Mouse (Mus musculus) lung, embryonic 15.5 days (tissue): Measurements from ENCODE around the gene Mpst. TPM values are rescaled to one million over a fixed set of nuclear protein-coding genes. Genes with fewer than 3 reads are reported as not detected.

Source experiments
- ATAC-seq: fragments of 200-750 bp; cut with Nextera tagmentation; 2 replicates; pipeline ENCODE4 v1.8.0; 2017; ENCODE audit warnings: moderate number of reproducible peaks, borderline replicate concordance; ENCODE audit not compliant: low FRiP score, low TSS enrichment; ENCODE audit errors: extremely low read depth
- H3K27ac ChIP-seq: fragments of 300-500 bp; sonication (generic); 2 replicates; pipeline ENCODE4 v1.5.1; 2015; ENCODE audit warnings: moderate library complexity, mild to moderate bottlenecking, inconsistent platforms
- H3K27me3 ChIP-seq: fragments of 300-500 bp; sonication (generic); 2 replicates; pipeline ENCODE4 v1.6.1; 2015; ENCODE audit warnings: inconsistent platforms
- H3K36me3 ChIP-seq: fragments of 300-500 bp; sonication (generic); 2 replicates; pipeline ENCODE4 v1.6.1; 2015; ENCODE audit warnings: inconsistent platforms
- H3K4me1 ChIP-seq: fragments of 300-500 bp; sonication (generic); 2 replicates; pipeline ENCODE4 v1.6.1; 2015; ENCODE audit warnings: inconsistent platforms
- H3K4me2 ChIP-seq: fragments of 300-500 bp; sonication (generic); 2 replicates; pipeline ENCODE4 v1.6.1; 2015; ENCODE audit warnings: inconsistent platforms, mild to moderate bottlenecking, moderate library complexity
- H3K4me3 ChIP-seq: fragments of 300-500 bp; sonication (generic); 2 replicates; pipeline ENCODE4 v1.5.1; 2015; ENCODE audit warnings: mild to moderate bottlenecking, inconsistent platforms
- H3K9ac ChIP-seq: fragments of 300-500 bp; sonication (generic); 2 replicates; pipeline ENCODE4 v1.6.1; 2015; ENCODE audit warnings: inconsistent platforms
- H3K9me3 ChIP-seq: fragments of 300-500 bp; sonication (generic); 2 replicates; pipeline ENCODE4 v1.6.1; 2016; ENCODE audit warnings: inconsistent platforms
- WGBS: fragments of 180-500 bp; shearing (Covaris S2); methylation state at CpG from one replicate; pipeline ENCODE4 v1.1.7; 2015; 5-methylcytosine and 5-hydroxymethylcytosine counted together
- polyA plus RNA-seq: library from polyadenylated mRNA; unstranded; fragments of >200 nt; fragmentation: Nextera tagmentation; extraction: Ambion mirVana; gene quantifications from 2 replicates; pipeline ENCODE4 v1.2.1, GENCODE M21; 2015

The Mpst gene
- polyA plus RNA-seq, 1 experiment from 2014 or later, result 3.3 TPM

DNA sequence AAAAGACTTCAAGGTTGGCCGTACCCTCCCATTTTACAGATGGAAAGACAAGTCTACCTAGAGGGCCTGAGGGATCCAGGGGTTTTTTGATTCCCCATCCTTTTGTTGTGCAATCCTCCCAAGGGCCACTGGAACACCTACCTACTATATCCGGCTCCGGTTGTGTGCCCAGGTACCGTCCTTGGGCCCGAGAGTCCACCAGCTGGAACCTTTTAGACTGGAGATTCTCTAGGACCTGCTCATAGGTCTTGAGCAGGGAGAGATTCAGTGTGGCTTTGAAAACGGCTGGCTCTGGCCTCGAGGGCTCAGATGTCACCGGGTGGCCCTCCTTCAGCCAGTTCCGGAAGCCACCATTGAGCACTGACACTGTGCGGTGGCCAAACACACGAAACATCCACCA is 1.1 kb upstream of the Mpst start:
- peak overlapping the region; percentile 89 for H3K4me2 ChIP-seq
- H3K4me3 ChIP-seq, result peak overlapping the region; percentile 69
- peaks cover 65% of the 10 kb centered on the region for H3K4me1 ChIP-seq
- peak overlapping the region; percentile 51 for H3K9ac ChIP-seq
- H3K27ac ChIP-seq, result peak overlapping the region; percentile 99
- no peak for ATAC-seq
- H3K27me3 ChIP-seq, result peaks cover 10% of the 10 kb centered on the region; the same call in 1 of the 2 replicates
- WGBS, result 46% methylated on average over 11 of the region's 11 CpGs
- H3K9me3 ChIP-seq, result no peaks in the 10 kb centered on the region
- H3K36me3 ChIP-seq, result no peaks in the 10 kb centered on the region

DNA sequence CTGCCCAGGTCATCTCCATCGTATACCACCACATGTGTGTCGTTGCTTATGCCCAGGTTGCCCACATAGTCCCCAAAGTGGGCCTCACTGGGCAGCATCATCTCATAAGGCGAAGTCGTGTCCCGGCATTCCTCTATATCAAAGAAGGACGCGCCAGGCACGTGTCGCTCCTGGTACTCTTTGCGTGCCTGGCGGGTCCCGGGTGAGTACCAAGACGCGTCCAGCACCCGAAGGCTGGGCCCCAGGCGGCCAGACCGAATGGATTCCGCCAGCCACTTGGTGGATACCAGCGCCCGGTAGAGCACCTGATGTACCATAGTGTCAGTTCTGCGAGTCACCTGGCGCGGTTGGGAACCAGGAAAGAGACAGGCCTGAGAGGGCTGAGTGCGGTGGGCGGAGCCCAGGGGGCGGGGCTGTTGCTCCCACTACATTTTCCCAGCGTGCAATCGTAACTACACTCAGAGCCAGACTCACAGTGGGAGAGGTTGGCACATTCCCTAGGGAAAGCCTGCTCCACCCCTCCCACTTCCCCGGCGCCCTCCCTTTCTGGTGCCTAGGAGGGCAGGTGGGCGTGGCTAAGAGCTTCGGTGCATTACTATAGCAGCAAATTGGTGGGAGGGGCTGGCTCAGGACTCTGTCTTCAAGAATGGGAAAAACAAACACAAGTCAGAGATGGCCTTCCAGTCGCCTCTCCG is 552 bp upstream of the Mpst start, which contains the start of gene Tst:
TSS of gene Tst (minus strand) at position 391 of the 695 bp plus-strand sequence.
- Histone ChIP-seq H3K27me3 (peaks cover 15% of the 10 kb centered on the region; the same call in 1 of the 2 replicates), H3K4me3 (peak within 1 kb of the TSS; percentile 69), H3K27ac (peak within 1 kb of the TSS; percentile 99), H3K4me2 (peak within 1 kb of the TSS; percentile 89), H3K36me3 (no peaks in the 10 kb centered on the region), H3K9me3 (no peaks in the 10 kb centered on the region), H3K9ac (peak within 1 kb of the TSS; percentile 51), H3K4me1 (peaks cover 71% of the 10 kb centered on the region)
- ATAC-seq, result peak; percentile 82
- 1% methylated on average over 34 of the region's 34 CpGs for WGBS

DNA sequence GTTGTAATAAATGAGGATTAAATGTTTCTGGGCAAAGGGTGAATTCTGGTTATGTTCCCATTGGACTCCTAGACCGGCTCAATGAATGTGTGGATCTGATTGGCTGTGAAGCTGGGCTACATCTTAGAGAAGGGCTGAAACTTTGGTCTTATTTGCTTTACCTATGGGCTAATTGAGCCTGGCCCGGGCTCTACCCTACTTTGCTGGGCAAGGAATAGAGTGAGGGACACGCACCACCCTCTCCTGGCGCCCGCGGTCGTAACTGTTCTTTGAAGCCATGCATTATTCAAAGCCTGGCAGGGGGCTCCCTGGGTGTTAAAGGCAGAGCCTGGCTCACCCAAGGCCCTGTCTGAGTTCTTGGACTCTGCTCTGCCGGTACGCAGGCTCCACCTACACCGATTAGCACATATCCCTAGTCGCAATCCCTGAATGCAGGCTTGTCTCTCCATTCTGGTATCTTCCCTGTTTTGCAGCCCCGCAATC is 3.4 kb downstream of the Mpst start:
- H3K4me1 ChIP-seq, result peaks cover 36% of the 10 kb centered on the region
- H3K27me3 ChIP-seq, result peaks cover 18% of the 10 kb centered on the region; the same call in 1 of the 2 replicates
- 0 out of 2 replicates have a peak, but pooled peaks cover 3% of the 10 kb centered on the region for H3K36me3 ChIP-seq
- peak overlapping the region; percentile 50 for H3K4me2 ChIP-seq
- ATAC-seq, result no peak
- peak overlapping the region; percentile 18 for H3K4me3 ChIP-seq
- no peaks in the 10 kb centered on the region for H3K9me3 ChIP-seq
- no peak overlapping the region for H3K27ac ChIP-seq
- WGBS, result 27% methylated on average over 12 of the region's 12 CpGs
- no peak overlapping the region for H3K9ac ChIP-seq

- H3K27me3 ChIP-seq, result peaks cover 18% of the 10 kb centered on the region; the same call in 1 of the 2 replicates
- ATAC-seq, result peak; percentile 29; the same call in 1 of the 2 replicates
- H3K36me3 ChIP-seq, result 0 out of 2 replicates have a peak, but pooled peaks cover 3% of the 10 kb centered on the region
- H3K9me3 ChIP-seq, result no peaks in the 10 kb centered on the region
- no peak overlapping the region for H3K27ac ChIP-seq
- no peak overlapping the region for H3K9ac ChIP-seq
- no peak overlapping the region for H3K4me2 ChIP-seq
- no peak overlapping the region for H3K4me3 ChIP-seq
- WGBS, result 82% methylated on average over 14 of the region's 14 CpGs
- peaks cover 27% of the 10 kb centered on the region for H3K4me1 ChIP-seq
Measured at GRCm38 (mm10) chr15:78413083-78413718, 7.0 kb downstream of the Mpst start.

DNA sequence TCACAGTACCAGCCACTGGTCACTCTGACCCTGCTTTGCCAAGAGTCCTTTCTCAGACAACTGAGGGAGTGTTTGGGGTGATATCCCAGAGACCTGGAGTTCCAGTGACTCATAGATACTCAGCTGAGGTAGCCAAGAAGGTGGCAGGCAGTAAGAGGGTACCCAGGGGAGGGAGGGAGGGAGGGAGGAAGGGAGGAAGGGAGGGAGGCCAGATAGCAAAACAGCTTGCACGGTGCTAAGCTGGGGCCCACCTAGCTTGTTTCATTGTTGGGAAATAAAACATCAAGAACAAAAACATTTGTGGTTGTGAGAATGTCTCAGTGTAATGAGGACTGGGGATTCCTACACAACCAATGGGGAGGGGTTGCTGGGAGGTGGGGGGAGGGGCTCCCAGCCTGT is 7.5 kb downstream of the Mpst start:
- 0 out of 2 replicates have a peak, but pooled peaks cover 3% of the 10 kb centered on the region for H3K36me3 ChIP-seq
- no peak overlapping the region for H3K4me2 ChIP-seq
- 56% methylated on average over 1 of the region's 1 CpGs for whole genome bisulfite sequencing
- H3K27ac ChIP-seq, result no peak overlapping the region
- no peaks in the 10 kb centered on the region for H3K9me3 ChIP-seq
- peaks cover 18% of the 10 kb centered on the region; the same call in 1 of the 2 replicates for H3K27me3 ChIP-seq
- no peak for ATAC-seq
- no peak overlapping the region for H3K4me3 ChIP-seq
- H3K4me1 ChIP-seq, result peaks cover 27% of the 10 kb centered on the region
- H3K9ac ChIP-seq, result no peak overlapping the region

GRCm38 (mm10) chr15:78414157-78414556 is 7.9 kb downstream of the Mpst start:
- H3K27me3 ChIP-seq, result peaks cover 18% of the 10 kb centered on the region; the same call in 1 of the 2 replicates
- H3K4me3 ChIP-seq, result no peak overlapping the region
- H3K9me3 ChIP-seq, result no peaks in the 10 kb centered on the region
- no peak overlapping the region for H3K9ac ChIP-seq
- WGBS, result 87% methylated on average over 8 of the region's 8 CpGs
- H3K27ac ChIP-seq, result no peak overlapping the region
- no peak overlapping the region for H3K4me2 ChIP-seq
- ATAC-seq, result no peak
- 0 out of 2 replicates have a peak, but pooled peaks cover 3% of the 10 kb centered on the region for H3K36me3 ChIP-seq
- H3K4me1 ChIP-seq, result peaks cover 27% of the 10 kb centered on the region

GRCm38 (mm10) chr15:78416937-78417336 is 10.7 kb downstream of the Mpst start:
- WGBS, result 15% methylated on average over 4 of the region's 4 CpGs
- Histone ChIP-seq H3K4me2 (no peak overlapping the region), H3K4me1 (peaks cover 12% of the 10 kb centered on the region), H3K4me3 (no peak overlapping the region), H3K9me3 (no peaks in the 10 kb centered on the region), H3K27ac (peak overlapping the region; percentile 92), H3K36me3 (no peaks in the 10 kb centered on the region), H3K27me3 (no peaks in the 10 kb centered on the region), H3K9ac (no peak overlapping the region)
- peak; percentile 72; the same call in 1 of the 2 replicates for ATAC-seq

- ATAC-seq, result no peak
- Histone ChIP-seq H3K4me1 (peaks cover 17% of the 10 kb centered on the region), H3K27me3 (peaks cover 6% of the 10 kb centered on the region; the same call in 1 of the 2 replicates), H3K9ac (no peak overlapping the region), H3K4me2 (no peak overlapping the region), H3K9me3 (no peaks in the 10 kb centered on the region), H3K36me3 (no peaks in the 10 kb centered on the region), H3K4me3 (no peak overlapping the region), H3K27ac (no peak overlapping the region)
- WGBS, result 78% methylated on average over 13 of the region's 13 CpGs
Measured at GRCm38 (mm10) chr15:78420395-78420794, 14.2 kb downstream of the Mpst start.

- no peak overlapping the region for H3K4me3 ChIP-seq
- H3K27ac ChIP-seq, result no peak overlapping the region
- WGBS, result 14% methylated on average over 16 of the region's 16 CpGs
- H3K36me3 ChIP-seq, result no peaks in the 10 kb centered on the region
- no peak overlapping the region for H3K9ac ChIP-seq
- H3K27me3 ChIP-seq, result peaks cover 6% of the 10 kb centered on the region; the same call in 1 of the 2 replicates
- H3K4me1 ChIP-seq, result peaks cover 5% of the 10 kb centered on the region
- 0 out of 2 replicates have a peak, but pooled peaks have one; percentile 70 for ATAC-seq
- peak overlapping the region; percentile 35; the same call in 1 of the 2 replicates for H3K4me2 ChIP-seq
- no peaks in the 10 kb centered on the region for H3K9me3 ChIP-seq
Measured at GRCm38 (mm10) chr15:78422046-78422956, 16.1 kb downstream of the Mpst start.

GRCm38 (mm10) chr15:78424507-78424906 is 18.3 kb downstream of the Mpst start:
- Histone ChIP-seq H3K27me3 (peaks cover 6% of the 10 kb centered on the region; the same call in 1 of the 2 replicates), H3K36me3 (no peaks in the 10 kb centered on the region), H3K4me1 (peaks cover 22% of the 10 kb centered on the region), H3K4me3 (no peak overlapping the region), H3K27ac (no peak overlapping the region), H3K9ac (no peak overlapping the region), H3K4me2 (no peak overlapping the region), H3K9me3 (no peaks in the 10 kb centered on the region)
- WGBS, result 19% methylated on average over 11 of the region's 11 CpGs
- no peak for ATAC-seq

- WGBS, result 60% methylated on average over 4 of the region's 4 CpGs
- Histone ChIP-seq H3K36me3 (no peaks in the 10 kb centered on the region), H3K27me3 (peaks cover 6% of the 10 kb centered on the region; the same call in 1 of the 2 replicates), H3K9me3 (no peaks in the 10 kb centered on the region), H3K4me2 (no peak overlapping the region), H3K27ac (no peak overlapping the region), H3K4me3 (no peak overlapping the region), H3K4me1 (peaks cover 29% of the 10 kb centered on the region), H3K9ac (no peak overlapping the region)
- no peak for ATAC-seq
Measured at GRCm38 (mm10) chr15:78425230-78425629, 19.0 kb downstream of the Mpst start.
